Mouse (Mus musculus) MEL (cell line): Measurements from ENCODE around the gene Ppp1cc.

Experiments
- EP300 ChIP-seq, 2 experiments: IDR thresholded peaks; 2 replicates each; pipeline ENCODE4 v1.6.1; 2011; ENCODE audit warnings: improper control_type of control experiment in 2 of 2, low read length in 2 of 2, low read depth in 1 of 2, mild to moderate bottlenecking in 1 of 2
- POLR2A ChIP-seq, 2 experiments: IDR thresholded peaks; 2 replicates each; pipeline ENCODE4 v1.6.1; 2011 to 2012; ENCODE audit warnings: low read length in 2 of 2, mild to moderate bottlenecking in 2 of 2, control low read depth in 1 of 2, improper control_type of control experiment in 1 of 2, low read depth in 1 of 2, moderate library complexity in 1 of 2; ENCODE audit not compliant: control insufficient read depth in 1 of 2, insufficient read depth in 1 of 2, poor library complexity in 1 of 2
- RCOR1 ChIP-seq: IDR thresholded peaks from 2 replicates; pipeline ENCODE4 v1.6.1; 2012; ENCODE audit warnings: low read depth, mild to moderate bottlenecking, inconsistent platforms, low read length, improper control_type of control experiment

DNA sequence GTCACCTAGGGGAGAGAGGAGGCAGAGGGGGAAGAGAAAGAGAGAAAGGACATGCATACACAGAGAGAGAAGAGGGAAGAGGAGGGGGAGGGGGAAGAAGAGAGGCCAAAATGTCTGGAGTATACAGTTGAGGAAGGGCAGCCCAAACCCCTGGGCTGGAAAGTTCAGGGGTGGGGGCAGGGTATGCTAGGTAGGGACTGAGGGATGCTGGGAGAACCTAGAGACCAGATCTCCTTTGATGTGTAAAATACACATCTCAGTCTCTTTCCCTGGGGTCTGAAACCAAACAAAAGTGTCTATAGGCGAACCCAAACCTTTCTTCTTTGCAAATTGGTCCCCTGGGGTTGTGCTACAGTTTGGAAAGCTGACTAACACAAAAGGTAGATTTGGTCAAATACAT lies 10.0 kb upstream of the Ppp1cc start:
- TF ChIP-seq EP300 (IDR thresholded peaks at IDR 0.05; ENCODE audit: low read depth in 1 of 2, low read length in 2 of 2): no peak
- TF ChIP-seq POLR2A (IDR thresholded peaks at IDR 0.05; ENCODE audit: control insufficient read depth in 1 of 2, insufficient read depth in 1 of 2, low read depth in 1 of 2, low read length in 2 of 2, poor library complexity in 1 of 2): no peak
- no peak for TF ChIP-seq RCOR1
